Mouse (Mus musculus): ENCODE results near the gene Sh3glb1. TPM values are rescaled to one million over a fixed set of nuclear protein-coding genes. Genes with fewer than 3 reads are reported as not detected.

The Sh3glb1 gene
- polyA plus RNA-seq, 1 experiment from 2014 or later, result 139 TPM

DNA sequence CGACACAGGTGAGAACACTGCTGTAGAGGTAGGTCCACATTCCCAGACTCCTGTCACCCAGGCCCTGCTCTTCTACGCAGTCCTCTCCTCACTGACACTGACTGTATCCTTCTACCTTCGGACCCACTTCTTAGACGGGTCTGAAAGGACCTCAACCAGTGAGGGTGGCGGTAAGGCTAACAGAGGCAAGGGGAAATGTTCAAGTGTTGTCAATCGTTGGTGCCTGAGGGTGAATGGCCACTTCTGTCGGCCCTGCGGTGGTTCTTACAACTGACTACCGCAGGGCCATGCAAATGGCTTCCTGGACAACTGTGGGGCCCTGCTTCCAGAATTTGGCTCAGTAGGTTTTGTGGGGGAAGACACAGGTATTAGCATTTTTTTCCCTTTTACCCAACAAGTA lies 32.5 kb downstream of the Sh3glb1 start:
- H3K4me1 ChIP-seq (ENCODE audit: control insufficient read depth, insufficient read depth, low read length), result peaks cover 6% of the 10 kb centered on the region; the same call in 1 of the 2 replicates
- H3K9ac ChIP-seq (ENCODE audit: low read depth, low read length), result no peak overlapping the region
- H3K9me3 ChIP-seq (replicated peaks; ENCODE audit: control insufficient read depth, low read length), result no peaks in the 10 kb centered on the region
- H3K36me3 ChIP-seq (ENCODE audit: control insufficient read depth, insufficient read depth, low read length), result peaks cover 5% of the 10 kb centered on the region; the same call in 1 of the 2 replicates
- WGBS (ENCODE audit: insufficient replicate concordance), result 90% methylated on average over 9 of the region's 9 CpGs
- H3K4me2 ChIP-seq, result no peak overlapping the region
- no peak overlapping the region for H3K27ac ChIP-seq (ENCODE audit: low read depth, low read length)
- H3K4me3 ChIP-seq (ENCODE audit: low read depth, low read length), result no peak overlapping the region
- H3K27me3 ChIP-seq (ENCODE audit: control insufficient read depth, insufficient read depth, low read length), result no peaks in the 10 kb centered on the region
- ATAC-seq (replicated peaks; ENCODE audit: insufficient number of reproducible peaks, low FRiP score, low TSS enrichment), result no peak

DNA sequence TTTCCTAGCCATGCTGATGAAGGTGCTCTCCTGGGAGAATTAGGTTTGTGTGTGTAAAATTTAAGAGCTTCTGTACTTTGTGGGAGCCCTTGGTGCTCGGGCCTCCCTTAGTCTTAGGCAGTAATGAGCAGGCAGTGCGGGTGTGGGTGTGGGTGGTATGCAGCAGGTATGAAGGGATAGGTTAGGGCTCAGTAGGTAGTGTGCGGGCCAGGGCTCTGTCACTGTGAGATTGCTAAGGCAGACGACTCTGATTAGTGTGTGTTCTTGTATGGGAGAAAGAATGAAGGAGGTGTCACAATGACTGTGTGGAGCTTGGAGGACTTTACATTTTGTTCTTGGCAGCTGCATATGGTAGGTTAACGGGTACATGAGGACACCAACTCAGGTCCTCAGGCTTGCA lies 34.0 kb downstream of the Sh3glb1 start:
- no peak overlapping the region for H3K4me3 ChIP-seq (ENCODE audit: low read depth, low read length)
- no peaks in the 10 kb centered on the region for H3K9me3 ChIP-seq (replicated peaks; ENCODE audit: control insufficient read depth, low read length)
- H3K9ac ChIP-seq (ENCODE audit: low read depth, low read length), result no peak overlapping the region
- H3K4me1 ChIP-seq (ENCODE audit: control insufficient read depth, insufficient read depth, low read length), result peaks cover 6% of the 10 kb centered on the region; the same call in 1 of the 2 replicates
- H3K27me3 ChIP-seq (ENCODE audit: control insufficient read depth, insufficient read depth, low read length), result no peaks in the 10 kb centered on the region
- ATAC-seq (replicated peaks; ENCODE audit: insufficient number of reproducible peaks, low FRiP score, low TSS enrichment), result no peak
- no peak overlapping the region for H3K27ac ChIP-seq (ENCODE audit: low read depth, low read length)
- no peak overlapping the region for H3K4me2 ChIP-seq
- H3K36me3 ChIP-seq (ENCODE audit: control insufficient read depth, insufficient read depth, low read length), result peaks cover 5% of the 10 kb centered on the region; the same call in 1 of the 2 replicates
- 87% methylated on average over 5 of the region's 5 CpGs for WGBS (ENCODE audit: insufficient replicate concordance)

DNA sequence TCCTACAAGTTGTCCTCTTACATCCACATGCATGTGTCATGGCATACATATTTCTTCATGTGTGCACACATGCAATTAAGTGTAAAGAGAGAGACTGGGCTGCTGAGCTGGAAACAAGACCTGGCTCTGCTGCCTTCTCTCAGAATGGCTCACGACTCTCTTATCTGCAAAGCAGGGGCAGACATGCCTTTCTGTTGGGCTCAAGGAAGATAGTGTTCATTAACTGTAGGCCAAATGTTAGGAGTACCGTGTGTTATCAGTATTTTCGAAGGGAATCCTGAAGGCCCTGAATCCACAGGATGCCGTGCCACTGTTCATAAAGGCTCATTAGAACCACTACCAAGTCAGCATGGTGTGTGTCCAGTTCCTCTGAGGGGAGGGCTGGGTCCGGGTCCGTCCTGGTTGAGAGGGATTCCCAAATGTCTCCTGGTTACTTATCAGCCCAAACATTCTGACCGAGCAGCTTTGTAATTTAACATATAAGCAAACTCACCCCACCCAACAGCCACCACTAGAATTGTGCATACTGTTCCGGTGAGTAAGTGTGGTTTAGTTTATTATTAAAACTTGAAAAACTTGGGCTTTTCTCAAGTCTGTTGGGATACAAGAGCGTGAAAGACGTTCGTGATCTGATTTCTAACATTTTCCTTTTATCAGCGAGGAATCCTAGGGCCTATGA lies 36.9 kb downstream of the Sh3glb1 start:
- H3K4me3 ChIP-seq (ENCODE audit: low read depth, low read length), result no peak overlapping the region
- H3K4me1 ChIP-seq (ENCODE audit: control insufficient read depth, insufficient read depth, low read length), result 0 out of 2 replicates have a peak, but pooled peaks cover 3% of the 10 kb centered on the region
- no peaks in the 10 kb centered on the region for H3K9me3 ChIP-seq (replicated peaks; ENCODE audit: control insufficient read depth, low read length)
- H3K9ac ChIP-seq (ENCODE audit: low read depth, low read length), result no peak overlapping the region
- no peak overlapping the region for H3K27ac ChIP-seq (ENCODE audit: low read depth, low read length)
- no peaks in the 10 kb centered on the region for H3K27me3 ChIP-seq (ENCODE audit: control insufficient read depth, insufficient read depth, low read length)
- 61% methylated on average over 12 of the region's 12 CpGs for WGBS (ENCODE audit: insufficient replicate concordance)
- 0 out of 2 replicates have a peak, but pooled peaks have one; percentile 59 for ATAC-seq (replicated peaks; ENCODE audit: insufficient number of reproducible peaks, low FRiP score, low TSS enrichment)
- no peak overlapping the region for H3K4me2 ChIP-seq
- peaks cover 3% of the 10 kb centered on the region; the same call in 1 of the 2 replicates for H3K36me3 ChIP-seq (ENCODE audit: control insufficient read depth, insufficient read depth, low read length)

DNA sequence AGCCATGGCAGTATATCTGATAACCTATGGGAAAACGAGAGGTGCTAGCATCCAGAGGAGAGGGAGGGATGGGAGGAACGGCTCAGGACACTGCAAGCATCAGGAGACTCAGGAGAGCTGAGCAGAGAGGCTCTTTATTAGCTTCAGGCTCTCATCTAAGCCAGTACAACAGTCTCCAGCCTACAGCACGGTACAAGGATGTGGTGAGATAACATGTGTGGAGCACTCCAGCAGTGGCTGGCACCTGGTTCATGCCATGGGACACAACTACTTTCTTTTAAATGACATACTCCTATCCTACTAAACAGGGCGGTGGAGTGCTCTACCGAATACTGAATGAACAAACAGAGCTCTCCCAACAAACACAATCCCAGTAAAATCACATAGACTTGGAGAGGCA lies 38.6 kb downstream of the Sh3glb1 start:
- WGBS (ENCODE audit: insufficient replicate concordance), result 67% methylated on average over 5 of the region's 5 CpGs
- no peak overlapping the region for H3K27ac ChIP-seq (ENCODE audit: low read depth, low read length)
- no peak overlapping the region for H3K9ac ChIP-seq (ENCODE audit: low read depth, low read length)
- no peak for ATAC-seq (replicated peaks; ENCODE audit: insufficient number of reproducible peaks, low FRiP score, low TSS enrichment)
- H3K4me3 ChIP-seq (ENCODE audit: low read depth, low read length), result no peak overlapping the region
- H3K27me3 ChIP-seq (ENCODE audit: control insufficient read depth, insufficient read depth, low read length), result no peaks in the 10 kb centered on the region
- no peak overlapping the region for H3K4me2 ChIP-seq
- no peaks in the 10 kb centered on the region for H3K9me3 ChIP-seq (replicated peaks; ENCODE audit: control insufficient read depth, low read length)
- peaks cover 3% of the 10 kb centered on the region; the same call in 1 of the 2 replicates for H3K36me3 ChIP-seq (ENCODE audit: control insufficient read depth, insufficient read depth, low read length)
- 0 out of 2 replicates have a peak, but pooled peaks cover 3% of the 10 kb centered on the region for H3K4me1 ChIP-seq (ENCODE audit: control insufficient read depth, insufficient read depth, low read length)

DNA sequence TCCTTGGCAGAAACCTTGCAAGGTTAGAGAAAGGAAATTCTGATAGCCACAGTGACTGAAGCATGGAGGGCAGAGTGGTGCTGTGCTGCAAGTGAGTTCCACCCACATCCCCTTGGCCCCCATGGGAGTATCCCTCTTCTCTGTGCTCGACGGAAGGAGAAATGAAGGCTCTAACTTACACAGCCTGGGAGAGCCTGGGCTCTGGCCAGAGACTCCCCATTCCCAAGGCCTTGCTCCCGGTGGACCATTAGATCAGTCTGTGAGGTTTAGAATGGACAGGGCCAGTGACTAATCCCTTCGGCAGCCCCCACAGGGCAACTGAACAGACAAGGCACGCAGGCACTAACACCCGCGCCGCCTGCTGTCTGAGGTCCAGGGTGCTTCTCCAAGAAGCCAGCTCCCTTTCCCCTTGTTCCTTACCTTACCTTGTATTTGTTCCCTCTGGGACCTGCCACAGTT lies 40.4 kb downstream of the Sh3glb1 start:
- WGBS (ENCODE audit: insufficient replicate concordance), result 81% methylated on average over 8 of the region's 8 CpGs

DNA sequence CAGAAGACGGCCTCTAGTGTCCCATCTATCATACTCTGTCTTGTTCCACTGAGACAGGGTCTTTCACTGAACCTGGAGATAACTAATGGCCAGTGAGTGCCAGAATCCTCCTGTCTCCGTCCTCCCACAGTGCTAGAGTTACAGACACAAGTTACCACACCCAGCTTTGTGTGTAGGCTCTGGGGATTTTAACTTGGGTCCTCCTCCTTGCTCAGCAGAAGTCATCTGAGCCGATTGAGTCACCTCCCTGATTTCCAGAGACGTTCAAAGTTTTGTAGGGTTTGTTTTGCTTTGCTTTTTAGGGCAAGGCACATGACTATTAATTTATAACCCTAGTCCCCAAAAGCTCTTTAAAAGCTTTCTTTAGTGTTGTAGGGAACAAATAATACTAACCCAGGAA lies 41.0 kb downstream of the Sh3glb1 start:
- H3K4me1 ChIP-seq (ENCODE audit: control insufficient read depth, insufficient read depth, low read length), result 0 out of 2 replicates have a peak, but pooled peaks cover 3% of the 10 kb centered on the region
- no peak overlapping the region for H3K4me3 ChIP-seq (ENCODE audit: low read depth, low read length)
- no peaks in the 10 kb centered on the region for H3K27me3 ChIP-seq (ENCODE audit: control insufficient read depth, insufficient read depth, low read length)
- H3K9me3 ChIP-seq (replicated peaks; ENCODE audit: control insufficient read depth, low read length), result no peaks in the 10 kb centered on the region
- no peak overlapping the region for H3K4me2 ChIP-seq
- WGBS (ENCODE audit: insufficient replicate concordance), result 51% methylated on average over 4 of the region's 4 CpGs
- no peak overlapping the region for H3K9ac ChIP-seq (ENCODE audit: low read depth, low read length)
- no peak for ATAC-seq (replicated peaks; ENCODE audit: insufficient number of reproducible peaks, low FRiP score, low TSS enrichment)
- no peaks in the 10 kb centered on the region for H3K36me3 ChIP-seq (ENCODE audit: control insufficient read depth, insufficient read depth, low read length)
- H3K27ac ChIP-seq (ENCODE audit: low read depth, low read length), result no peak overlapping the region

More for the DNA sequence above, 40.4 kb downstream of the Sh3glb1 start:
- no peaks in the 10 kb centered on the region for H3K9me3 ChIP-seq (replicated peaks; ENCODE audit: control insufficient read depth, low read length)
- 0 out of 2 replicates have a peak, but pooled peaks cover 3% of the 10 kb centered on the region for H3K4me1 ChIP-seq (ENCODE audit: control insufficient read depth, insufficient read depth, low read length)
- H3K27me3 ChIP-seq (ENCODE audit: control insufficient read depth, insufficient read depth, low read length), result no peaks in the 10 kb centered on the region
- H3K4me2 ChIP-seq, result no peak overlapping the region
- H3K4me3 ChIP-seq (ENCODE audit: low read depth, low read length), result no peak overlapping the region
- no peak overlapping the region for H3K9ac ChIP-seq (ENCODE audit: low read depth, low read length)
- H3K27ac ChIP-seq (ENCODE audit: low read depth, low read length), result no peak overlapping the region
- ATAC-seq (replicated peaks; ENCODE audit: insufficient number of reproducible peaks, low FRiP score, low TSS enrichment), result no peak
- H3K36me3 ChIP-seq (ENCODE audit: control insufficient read depth, insufficient read depth, low read length), result 0 out of 2 replicates have a peak, but pooled peaks cover under 1% of the 10 kb centered on the region

DNA sequence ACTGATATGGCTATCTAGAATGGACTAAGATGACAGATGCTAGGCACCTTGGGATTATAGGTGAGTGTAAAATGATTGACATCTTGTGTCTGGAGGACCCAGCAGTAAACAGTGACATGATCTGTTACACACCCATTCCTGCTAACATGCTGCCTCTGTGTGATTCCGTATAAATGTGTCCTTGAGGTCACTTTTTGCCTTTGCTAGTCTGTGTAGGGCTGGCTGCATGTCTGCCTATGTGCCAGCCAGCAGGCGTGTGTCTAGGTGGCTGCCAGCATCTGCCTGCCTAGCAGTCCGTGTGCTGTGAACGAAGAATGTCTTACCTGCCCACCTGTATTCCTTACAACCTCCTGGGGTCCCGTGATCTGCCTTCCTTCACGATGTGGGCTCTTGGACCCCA lies 42.4 kb downstream of the Sh3glb1 start:
- Histone ChIP-seq H3K27ac (ENCODE audit: low read depth, low read length) (no peak overlapping the region), H3K36me3 (ENCODE audit: control insufficient read depth, insufficient read depth, low read length) (no peaks in the 10 kb centered on the region), H3K4me3 (ENCODE audit: low read depth, low read length) (no peak overlapping the region), H3K9me3 (replicated peaks; ENCODE audit: control insufficient read depth, low read length) (no peaks in the 10 kb centered on the region), H3K27me3 (ENCODE audit: control insufficient read depth, insufficient read depth, low read length) (no peaks in the 10 kb centered on the region), H3K4me2 (no peak overlapping the region), H3K9ac (ENCODE audit: low read depth, low read length) (no peak overlapping the region), H3K4me1 (ENCODE audit: control insufficient read depth, insufficient read depth, low read length) (no peaks in the 10 kb centered on the region)
- ATAC-seq (replicated peaks; ENCODE audit: insufficient number of reproducible peaks, low FRiP score, low TSS enrichment), result no peak
- 84% methylated on average over 6 of the region's 6 CpGs for WGBS (ENCODE audit: insufficient replicate concordance)

DNA sequence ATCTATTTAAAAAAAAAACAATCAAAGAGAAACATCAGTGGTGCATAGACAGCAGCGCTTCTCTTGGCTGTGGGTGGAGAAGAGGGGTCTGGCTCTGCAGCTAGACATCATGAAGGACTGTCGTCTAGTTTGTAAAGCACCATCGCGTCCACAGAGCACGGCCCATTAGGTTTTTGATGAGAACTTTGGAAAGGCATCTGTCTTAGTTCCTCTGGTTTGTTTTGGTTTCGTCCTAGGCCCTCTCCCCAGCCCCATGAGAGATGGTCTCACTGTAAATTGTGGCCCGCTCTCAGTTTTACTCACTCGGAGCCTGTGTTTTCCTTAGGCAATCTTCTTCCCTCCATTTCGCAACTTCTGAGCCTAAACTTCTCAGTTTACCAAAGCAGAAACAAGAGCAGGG lies 43.9 kb downstream of the Sh3glb1 start:
- Histone ChIP-seq H3K27ac (ENCODE audit: low read depth, low read length) (no peak overlapping the region), H3K27me3 (ENCODE audit: control insufficient read depth, insufficient read depth, low read length) (no peaks in the 10 kb centered on the region), H3K36me3 (ENCODE audit: control insufficient read depth, insufficient read depth, low read length) (no peaks in the 10 kb centered on the region), H3K4me3 (ENCODE audit: low read depth, low read length) (no peak overlapping the region), H3K9me3 (replicated peaks; ENCODE audit: control insufficient read depth, low read length) (no peaks in the 10 kb centered on the region), H3K9ac (ENCODE audit: low read depth, low read length) (no peak overlapping the region), H3K4me1 (ENCODE audit: control insufficient read depth, insufficient read depth, low read length) (no peaks in the 10 kb centered on the region), H3K4me2 (no peak overlapping the region)
- WGBS (ENCODE audit: insufficient replicate concordance), result 84% methylated on average over 9 of the region's 9 CpGs
- ATAC-seq (replicated peaks; ENCODE audit: insufficient number of reproducible peaks, low FRiP score, low TSS enrichment), result no peak

DNA sequence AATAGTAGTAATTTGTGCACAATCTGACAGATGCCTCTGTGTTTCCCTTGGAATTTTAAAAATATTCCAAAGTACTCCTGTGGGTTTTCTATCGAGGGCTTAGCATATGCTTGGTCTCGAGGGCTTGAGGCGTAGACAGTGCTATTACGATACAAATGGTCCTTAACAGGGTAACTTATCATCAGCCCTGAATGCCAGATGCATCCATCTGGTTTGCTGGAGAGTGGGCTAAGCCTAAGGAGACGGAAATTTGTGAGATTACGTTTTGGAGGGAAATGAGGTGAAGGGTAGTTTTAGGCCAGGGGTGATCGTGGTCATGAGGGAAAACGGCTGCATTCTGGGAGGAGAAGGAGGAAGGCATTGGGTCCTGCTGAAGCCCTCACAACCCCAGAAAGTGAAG lies 48.1 kb downstream of the Sh3glb1 start:
- no peaks in the 10 kb centered on the region for H3K27me3 ChIP-seq (ENCODE audit: control insufficient read depth, insufficient read depth, low read length)
- 59% methylated on average over 8 of the region's 8 CpGs for WGBS (ENCODE audit: insufficient replicate concordance)
- no peak overlapping the region for H3K27ac ChIP-seq (ENCODE audit: low read depth, low read length)
- no peaks in the 10 kb centered on the region for H3K36me3 ChIP-seq (ENCODE audit: control insufficient read depth, insufficient read depth, low read length)
- no peak overlapping the region for H3K4me3 ChIP-seq (ENCODE audit: low read depth, low read length)
- H3K9ac ChIP-seq (ENCODE audit: low read depth, low read length), result no peak overlapping the region
- no peak overlapping the region for H3K4me2 ChIP-seq
- H3K4me1 ChIP-seq (ENCODE audit: control insufficient read depth, insufficient read depth, low read length), result no peaks in the 10 kb centered on the region
- no peak for ATAC-seq (replicated peaks; ENCODE audit: insufficient number of reproducible peaks, low FRiP score, low TSS enrichment)
- H3K9me3 ChIP-seq (replicated peaks; ENCODE audit: control insufficient read depth, low read length), result no peaks in the 10 kb centered on the region

Data from heart, embryonic 11.5 days (tissue).